Mouse (Mus musculus) frontal cortex, postnatal 36 days (tissue): ENCODE measurements around the gene Frem1.
A peak's percentile ranks its signal among the peaks of the same experiment; 100 is the strongest.

ENCODE experiments used
- DNase-seq, 2 experiments: peaks; one replicate each; pipeline ENCODE4 v3.0.0; 2022; ENCODE audit warnings: low spot score in 2 of 2

The Frem1 gene

GRCm38 (mm10) chr4:83031591-83031990 is 20.5 kb downstream of the Frem1 start:
- no peak for DNase-seq

- peak in 1 of 2 experiments; percentile 19 for DNase-seq
These were observed 22.0 kb downstream of the Frem1 start for GRCm38 (mm10) chr4:83030097-83030496.

GRCm38 (mm10) chr4:83020759-83021555 is 31.2 kb downstream of the Frem1 start:
- no peak for DNase-seq

GRCm38 (mm10) chr4:83018111-83019105 is 33.7 kb downstream of the Frem1 start:
- DNase-seq: no peak

GRCm38 (mm10) chr4:83014538-83014937 is 37.6 kb downstream of the Frem1 start:
- no peak for DNase-seq

- DNase-seq: no peak
These were observed 48.1 kb downstream of the Frem1 start for GRCm38 (mm10) chr4:83004086-83004485.

GRCm38 (mm10) chr4:82992042-82992441 is 60.1 kb downstream of the Frem1 start:
- no peak for DNase-seq

- DNase-seq: no peak
These were observed 61.0 kb downstream of the Frem1 start for GRCm38 (mm10) chr4:82990973-82991695.

GRCm38 (mm10) chr4:82972381-82972780 is 79.8 kb downstream of the Frem1 start:
- DNase-seq: no peak

GRCm38 (mm10) chr4:82970901-82971648 is 81.1 kb downstream of the Frem1 start:
- DNase-seq: peak in 1 of 2 experiments; percentile 43

- no peak for DNase-seq
These were observed 91.1 kb downstream of the Frem1 start for GRCm38 (mm10) chr4:82961024-82961423.

GRCm38 (mm10) chr4:82957827-82958538 is 94.2 kb downstream of the Frem1 start:
- peak in 1 of 2 experiments; percentile 33 for DNase-seq

GRCm38 (mm10) chr4:82953992-82954391 is 98.1 kb downstream of the Frem1 start:
- DNase-seq: no peak

GRCm38 (mm10) chr4:82949511-82949910 is 102.6 kb downstream of the Frem1 start:
- no peak for DNase-seq

GRCm38 (mm10) chr4:82946721-82947120 is 105.4 kb downstream of the Frem1 start:
- DNase-seq: peak; percentile 24 to 34

GRCm38 (mm10) chr4:82946276-82946612 is 105.9 kb downstream of the Frem1 start:
- peak; percentile 40 to 62 for DNase-seq

- DNase-seq: no peak
These were observed 106.4 kb downstream of the Frem1 start for GRCm38 (mm10) chr4:82945572-82946275.

GRCm38 (mm10) chr4:82940680-82941079 is 111.5 kb downstream of the Frem1 start:
- DNase-seq: no peak

- no peak for DNase-seq
These were observed 111.9 kb downstream of the Frem1 start for GRCm38 (mm10) chr4:82940248-82940647.

- DNase-seq: no peak
These were observed 117.8 kb downstream of the Frem1 start for GRCm38 (mm10) chr4:82934308-82934707.
